Mouse (Mus musculus): ENCODE measurements around the gene Nrcam. TPM values are rescaled to one million over a fixed set of nuclear protein-coding genes. Genes with fewer than 3 reads are reported as not detected.
A peak's percentile ranks its signal among the peaks of the same experiment; 100 is the strongest.

Gene Nrcam
- total RNA-seq, 2 experiments from 2014 or later, result 490 to 495 TPM

GRCm38 (mm10) chr12:44430996-44431395, 102.3 kb downstream of the Nrcam start:
- peak in 1 of 2 experiments; percentile 42 for DNase-seq (ENCODE audit: low spot score in 2 of 2)

DNA sequence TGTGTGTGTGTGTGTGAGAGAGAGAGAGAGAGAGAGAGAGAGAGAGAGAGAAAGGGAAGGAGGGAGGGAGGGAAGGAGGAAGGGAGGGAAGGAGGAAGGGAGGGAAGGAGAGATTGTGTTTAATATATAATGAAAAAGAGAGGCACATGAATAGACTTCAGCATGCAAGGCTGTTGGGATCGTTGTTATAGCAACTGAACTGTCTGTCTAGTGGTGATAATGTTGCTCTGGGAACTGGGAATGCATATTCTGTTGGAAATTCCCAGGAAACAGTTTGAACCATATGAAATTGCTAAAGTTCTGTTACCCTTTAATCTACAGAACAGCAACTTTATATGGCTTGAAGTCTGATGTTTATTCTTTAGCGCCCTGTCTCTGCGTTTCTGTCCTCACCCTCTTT, 104.0 kb downstream of the Nrcam start:
- no peak for DNase-seq (ENCODE audit: low spot score in 2 of 2)

- peak in 1 of 2 experiments; percentile 27 for DNase-seq (ENCODE audit: low spot score in 2 of 2)
Observed at GRCm38 (mm10) chr12:44437046-44437827, 108.6 kb downstream of the Nrcam start.

GRCm38 (mm10) chr12:44438884-44439283, 110.2 kb downstream of the Nrcam start:
- peak in 1 of 2 experiments; percentile 27 for DNase-seq (ENCODE audit: low spot score in 2 of 2)

- no peak for DNase-seq (ENCODE audit: low spot score in 2 of 2)
Observed at GRCm38 (mm10) chr12:44440230-44440629, 111.5 kb downstream of the Nrcam start.

GRCm38 (mm10) chr12:44450930-44451329, 122.2 kb downstream of the Nrcam start:
- no peak for DNase-seq (ENCODE audit: low spot score in 2 of 2)

DNA sequence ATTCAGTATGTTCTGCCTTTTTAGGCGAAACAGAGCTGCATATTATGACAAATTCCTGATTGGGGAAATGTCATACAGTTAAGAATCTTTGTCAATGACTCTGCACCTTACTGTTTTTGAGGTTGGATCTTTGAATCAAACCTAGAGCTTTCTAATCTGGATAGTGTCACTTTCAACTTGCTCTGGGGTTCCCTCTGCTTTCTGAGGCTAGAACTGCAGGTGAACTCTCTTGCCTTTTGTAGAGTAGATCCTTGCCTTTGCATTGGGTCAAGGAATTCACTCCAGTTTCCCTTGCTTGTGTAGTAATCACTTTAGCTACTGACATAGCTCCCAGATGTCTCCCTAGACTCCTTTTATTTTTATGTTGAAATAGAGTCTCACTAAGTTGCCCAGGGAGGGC, 123.1 kb downstream of the Nrcam start:
- DNase-seq (ENCODE audit: low spot score in 2 of 2), result no peak

DNA sequence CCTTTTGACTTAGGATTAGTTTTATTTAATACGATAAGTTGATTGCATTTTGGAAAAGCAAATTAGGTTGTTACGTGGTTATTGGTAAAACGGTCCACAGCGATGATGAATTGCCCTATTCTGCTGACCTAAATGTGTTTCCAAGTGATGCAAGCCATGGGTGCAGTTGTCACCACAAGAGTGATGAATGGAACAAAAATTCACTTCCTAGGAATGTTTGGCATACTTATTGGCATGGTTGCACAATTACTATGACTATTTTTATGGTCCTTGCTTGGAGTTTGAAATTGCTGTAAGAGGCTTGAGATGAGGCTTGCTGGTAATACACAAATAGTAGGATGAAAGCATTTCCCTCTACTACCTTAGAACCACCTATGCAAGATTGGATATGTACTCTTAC, 125.1 kb downstream of the Nrcam start:
- DNase-seq (ENCODE audit: low spot score in 2 of 2), result no peak

DNA sequence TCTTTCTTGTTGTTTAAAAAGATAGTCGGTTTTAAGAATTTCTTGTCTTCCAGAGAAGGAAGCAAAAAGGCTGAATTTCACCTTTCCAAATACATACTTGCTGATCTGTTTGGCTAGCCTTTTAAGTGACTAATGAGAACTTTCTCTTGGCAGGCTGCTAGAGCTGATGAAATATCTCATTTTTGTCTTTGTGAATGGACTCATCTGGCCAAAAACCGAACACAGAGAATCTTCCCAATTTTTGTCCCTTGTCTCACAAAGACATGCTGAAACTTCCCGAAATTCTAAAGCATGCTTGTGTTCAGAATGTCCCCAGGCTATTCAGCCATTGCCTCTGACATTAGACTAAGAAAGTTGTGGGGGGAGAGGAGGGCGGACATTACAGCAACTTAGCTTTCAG, 129.3 kb downstream of the Nrcam start:
- DNase-seq (ENCODE audit: low spot score in 2 of 2), result peak in 1 of 2 experiments; percentile 39

DNA sequence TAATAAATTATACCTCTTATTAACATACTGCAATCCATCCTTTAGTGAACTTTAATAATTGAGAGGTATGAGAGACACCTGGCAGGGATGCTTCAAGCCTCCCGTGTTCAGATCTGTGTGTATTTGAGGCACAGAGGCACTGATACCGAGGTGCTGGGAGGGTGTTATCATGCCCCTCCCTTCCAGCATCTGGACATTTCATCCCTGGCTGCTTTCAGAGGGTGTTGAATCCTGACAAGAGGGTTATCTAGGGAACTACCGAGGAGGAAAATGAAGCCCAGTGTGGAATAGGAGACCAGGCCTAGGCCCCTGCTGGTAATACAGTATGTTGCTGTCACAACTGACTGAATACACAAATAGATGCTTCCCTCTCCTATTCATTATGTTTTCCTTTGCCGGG, 133.8 kb downstream of the Nrcam start:
- no peak for DNase-seq (ENCODE audit: low spot score in 2 of 2)

DNA sequence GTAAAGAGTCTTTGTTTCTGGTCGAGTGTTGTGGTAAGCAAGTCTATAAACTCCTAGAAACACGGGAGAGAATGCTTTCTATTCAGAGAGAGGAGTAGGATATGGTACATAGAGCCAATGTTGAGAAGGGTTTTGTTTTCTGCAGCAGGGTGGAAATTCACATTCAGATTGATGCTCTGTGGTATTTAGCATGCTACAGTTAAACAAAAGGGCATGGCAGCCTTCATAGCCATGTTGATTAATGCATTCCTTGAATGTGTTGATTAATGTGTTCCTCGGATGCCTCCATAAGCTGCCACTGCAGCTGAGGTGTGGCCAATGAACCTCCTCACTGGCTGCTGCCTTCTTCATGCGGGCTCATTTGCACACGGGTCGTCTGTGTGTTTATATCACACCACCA, 134.3 kb downstream of the Nrcam start:
- no peak for DNase-seq (ENCODE audit: low spot score in 2 of 2)

GRCm38 (mm10) chr12:44471073-44471472, 142.4 kb downstream of the Nrcam start:
- DNase-seq (ENCODE audit: low spot score in 2 of 2), result no peak

- DNase-seq (ENCODE audit: low spot score in 2 of 2), result no peak
Observed at GRCm38 (mm10) chr12:44475355-44475754, 146.7 kb downstream of the Nrcam start.

DNA sequence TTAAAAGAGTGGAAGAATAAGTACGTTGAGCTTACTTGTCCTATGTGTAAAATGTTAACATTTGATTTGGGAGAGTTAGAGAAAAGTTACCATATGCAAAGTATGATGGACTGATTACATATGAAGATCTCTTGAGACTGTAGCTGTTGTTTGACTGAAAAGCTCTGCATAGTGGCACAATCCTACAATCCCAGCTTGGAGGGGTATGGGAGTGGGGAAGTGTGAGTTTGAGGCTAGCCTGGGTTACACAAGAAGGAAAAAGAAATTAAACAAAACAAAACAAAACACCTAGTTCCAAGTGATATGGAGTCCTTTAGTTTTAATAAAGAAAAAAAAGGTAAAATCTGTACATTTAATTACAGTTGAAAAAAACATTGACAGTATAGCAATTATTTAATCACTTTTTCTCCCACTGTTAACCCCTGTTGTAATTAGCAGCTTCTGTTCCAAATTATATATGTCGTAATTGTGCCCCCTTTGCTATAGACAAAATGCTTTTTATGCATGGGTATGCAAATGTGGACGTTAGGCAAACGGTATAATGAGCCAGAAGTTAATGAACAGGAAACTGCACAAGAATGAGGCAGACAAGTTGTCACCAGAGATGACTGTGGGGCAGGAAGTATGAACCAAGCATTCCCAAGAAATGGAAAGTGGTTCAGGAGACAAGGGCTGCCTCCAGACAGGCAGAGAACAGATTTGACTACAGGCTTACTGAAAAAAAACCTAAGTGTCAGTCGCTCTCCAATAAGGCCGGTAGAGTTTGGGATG, 150.8 kb downstream of the Nrcam start:
- no peak for DNase-seq (ENCODE audit: low spot score in 2 of 2)

GRCm38 (mm10) chr12:44480031-44480419, 151.3 kb downstream of the Nrcam start:
- no peak for DNase-seq (ENCODE audit: low spot score in 2 of 2)

DNA sequence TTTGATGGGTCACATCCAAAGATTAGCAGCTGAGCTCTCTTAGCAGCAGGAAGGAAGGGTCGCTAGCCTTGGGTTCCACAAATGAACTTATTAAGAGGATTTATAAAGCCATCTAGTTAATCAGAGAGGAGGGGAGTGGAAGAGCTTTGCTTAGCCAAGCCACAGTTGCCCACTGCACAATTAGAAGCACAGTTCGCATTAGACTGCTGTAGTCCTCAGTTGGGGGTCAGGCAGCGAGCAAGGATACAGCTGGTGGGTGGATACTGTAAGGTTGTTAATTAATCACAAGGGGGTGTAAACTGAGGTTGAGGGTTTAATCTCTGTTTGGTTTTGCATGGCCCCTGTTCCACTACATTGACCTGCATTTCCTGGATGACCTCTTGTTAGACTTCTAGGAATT, 152.7 kb downstream of the Nrcam start:
- DNase-seq (ENCODE audit: low spot score in 2 of 2), result no peak

- DNase-seq (ENCODE audit: low spot score in 2 of 2), result no peak
Observed at GRCm38 (mm10) chr12:44492759-44493479, 164.2 kb downstream of the Nrcam start.

DNA sequence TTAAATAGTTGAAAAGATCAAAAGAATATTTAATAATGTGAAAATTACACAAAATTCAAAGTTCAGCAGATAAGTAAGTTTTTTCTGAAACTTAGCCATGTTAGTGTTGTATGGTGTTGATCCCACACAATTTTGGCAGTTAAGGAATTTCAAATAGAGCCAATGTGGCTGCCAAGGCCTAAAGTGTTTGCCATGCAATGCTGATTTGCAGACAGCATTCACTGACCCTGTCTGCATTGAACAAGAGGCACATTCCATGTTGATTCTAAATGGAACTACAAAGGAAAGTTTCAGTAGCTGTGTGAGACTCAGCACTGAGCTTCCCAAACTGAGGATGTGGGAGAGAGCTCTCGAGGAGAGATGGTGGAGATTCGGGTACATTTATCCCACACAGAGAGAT, 169.1 kb downstream of the Nrcam start:
- no peak for DNase-seq (ENCODE audit: low spot score in 2 of 2)

GRCm38 (mm10) chr12:44498872-44499271, 170.2 kb downstream of the Nrcam start:
- peak in 1 of 2 experiments; percentile 37 for DNase-seq (ENCODE audit: low spot score in 2 of 2)

DNA sequence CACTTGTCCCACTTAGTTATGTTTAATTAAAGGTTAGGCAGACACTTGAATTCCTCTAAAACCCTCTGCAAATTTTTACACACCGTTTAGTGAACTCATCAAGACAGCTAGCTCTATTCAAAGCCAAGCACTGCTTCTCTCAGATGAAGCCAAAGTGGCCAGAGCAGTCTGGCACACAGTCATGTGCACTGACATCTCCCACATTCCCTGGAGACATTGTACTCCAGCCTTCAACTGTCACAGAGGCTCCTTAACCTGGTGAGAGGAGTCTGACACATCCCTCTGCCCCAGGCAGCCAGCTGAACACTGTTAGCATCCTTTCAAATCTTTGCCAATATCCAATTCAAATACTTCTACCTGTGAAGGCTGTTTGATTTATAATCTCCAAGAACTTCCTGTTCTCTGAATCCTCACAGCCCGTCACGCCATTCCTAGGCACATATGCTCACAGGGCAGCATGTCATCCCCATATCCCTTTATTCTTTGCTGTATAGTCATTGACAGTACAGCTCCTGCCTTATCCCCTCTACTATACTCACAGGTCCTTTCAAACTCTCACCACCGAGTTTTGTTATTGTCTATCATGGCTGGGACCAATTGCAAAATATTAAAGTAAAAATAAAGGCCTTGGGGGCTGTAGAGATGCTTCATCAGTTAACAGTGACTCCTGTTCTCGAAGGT, 173.3 kb downstream of the Nrcam start:
- no peak for DNase-seq (ENCODE audit: low spot score in 2 of 2)

DNA sequence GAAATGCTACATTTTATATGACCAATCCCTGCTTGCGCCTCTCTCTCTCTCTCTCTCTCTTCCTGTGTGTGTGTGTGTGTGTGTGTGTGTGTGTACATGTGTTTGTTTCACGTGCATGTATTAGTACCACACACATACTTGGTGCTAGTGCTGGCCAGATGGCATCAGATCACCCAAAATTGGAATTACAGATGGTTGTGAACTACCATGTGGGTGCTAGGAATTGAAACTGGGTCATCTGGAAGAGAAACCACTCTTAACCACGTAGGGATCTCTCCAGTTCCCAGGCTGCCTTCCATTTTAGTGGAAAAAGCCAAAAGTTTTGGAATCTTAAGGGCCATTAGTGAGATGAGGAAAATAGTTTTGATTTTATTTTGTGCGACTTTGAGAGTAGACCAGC, 175.1 kb downstream of the Nrcam start:
- no peak for DNase-seq (ENCODE audit: low spot score in 2 of 2)

Measured in layer of hippocampus, adult 18-20 months (tissue).